Mouse (Mus musculus): ENCODE data around the gene Vars2. TPM values are rescaled to one million over a fixed set of nuclear protein-coding genes. Genes with fewer than 3 reads are reported as not detected.

The Vars2 gene
- polyA plus RNA-seq, 1 experiment from 2014 or later = 25.4 TPM

DNA sequence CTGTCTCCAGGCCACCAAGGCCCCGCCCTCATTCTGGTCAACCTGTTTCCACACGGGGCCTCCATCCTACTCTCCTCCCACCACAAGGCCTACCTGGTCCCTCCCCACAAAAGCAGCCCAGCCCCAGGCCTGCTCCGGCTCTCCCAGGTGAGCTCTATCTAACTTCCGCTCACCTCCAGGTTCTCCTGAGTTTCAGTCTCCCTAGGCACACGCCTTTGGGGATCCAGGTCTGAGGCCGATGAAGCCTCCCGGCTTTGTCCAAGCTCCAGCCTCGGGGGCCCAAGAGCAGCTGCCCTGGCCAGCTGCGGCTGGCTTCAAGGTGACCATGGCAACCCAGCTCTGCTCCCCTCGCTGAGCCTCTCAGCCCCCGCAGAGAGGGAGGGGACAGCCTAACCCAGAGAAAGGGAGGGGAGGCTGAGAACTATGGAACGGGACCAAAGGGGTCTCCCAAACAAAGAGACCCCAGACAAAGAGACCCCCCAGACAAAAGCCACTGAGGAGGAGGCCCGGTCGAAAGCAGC, 36.4 kb upstream of the Vars2 start:
- peak overlapping the region; percentile 48 for H3K9ac ChIP-seq (ENCODE audit: low read length)
- WGBS = 4% methylated on average over 14 of the region's 14 CpGs

GRCm38 (mm10) chr17:35703065-35703464, 35.7 kb upstream of the Vars2 start:
- H3K36me3 ChIP-seq (ENCODE audit: control insufficient read depth, insufficient read depth, low read length) = no peaks in the 10 kb centered on the region
- no peaks in the 10 kb centered on the region for H3K9me3 ChIP-seq (ENCODE audit: control insufficient read depth, low read length)
- no peak for ATAC-seq (ENCODE audit: low read depth)
- no peak overlapping the region for H3K27ac ChIP-seq (ENCODE audit: low read length)
- H3K27me3 ChIP-seq (ENCODE audit: control insufficient read depth, insufficient read depth, low read depth, low read length) = no peaks in the 10 kb centered on the region
- 0 out of 2 replicates have a peak overlapping the region, but pooled peaks have one; percentile 77 for H3K4me2 ChIP-seq (ENCODE audit: low read depth, low read length)
- H3K4me3 ChIP-seq (ENCODE audit: low read length) = no peak overlapping the region
- H3K9ac ChIP-seq (ENCODE audit: low read length) = no peak overlapping the region
- WGBS = 12% methylated on average over 2 of the region's 2 CpGs
- peaks cover 43% of the 10 kb centered on the region for H3K4me1 ChIP-seq (replicated peaks; ENCODE audit: control insufficient read depth, insufficient read depth, low read length)

More for the DNA sequence above, 36.4 kb upstream of the Vars2 start:
- peak overlapping the region; percentile 82 for H3K27ac ChIP-seq (ENCODE audit: low read length)
- H3K27me3 ChIP-seq (ENCODE audit: control insufficient read depth, insufficient read depth, low read depth, low read length) = no peaks in the 10 kb centered on the region
- ATAC-seq (ENCODE audit: low read depth) = no peak
- peaks cover 37% of the 10 kb centered on the region for H3K4me1 ChIP-seq (replicated peaks; ENCODE audit: control insufficient read depth, insufficient read depth, low read length)
- H3K9me3 ChIP-seq (ENCODE audit: control insufficient read depth, low read length) = no peaks in the 10 kb centered on the region
- H3K4me2 ChIP-seq (ENCODE audit: low read depth, low read length) = peak overlapping the region; percentile 54
- H3K36me3 ChIP-seq (ENCODE audit: control insufficient read depth, insufficient read depth, low read length) = no peaks in the 10 kb centered on the region
- peak overlapping the region; percentile 32 for H3K4me3 ChIP-seq (ENCODE audit: low read length)

DNA sequence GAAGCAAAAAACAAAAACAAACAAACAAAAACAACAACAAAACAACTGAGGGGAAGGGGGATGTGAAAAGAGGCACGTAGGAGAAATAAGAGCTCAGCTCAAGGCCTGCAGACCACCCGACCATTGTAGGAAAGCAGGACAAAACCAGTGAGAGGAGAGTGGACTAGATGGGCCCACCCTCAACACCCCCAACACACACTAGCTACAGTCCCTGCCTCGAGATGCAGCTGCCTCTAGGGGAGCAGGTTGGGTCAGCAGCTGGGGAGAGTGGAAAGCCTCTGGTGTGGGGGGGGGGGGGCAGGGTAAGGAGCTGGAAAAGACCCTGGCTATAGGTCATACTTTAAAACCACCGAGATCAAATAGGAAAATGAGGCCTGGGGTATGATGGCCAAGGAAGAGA, 35.2 kb upstream of the Vars2 start:
- no peaks in the 10 kb centered on the region for H3K27me3 ChIP-seq (ENCODE audit: control insufficient read depth, insufficient read depth, low read depth, low read length)
- peak overlapping the region; percentile 88 for H3K9ac ChIP-seq (ENCODE audit: low read length)
- peak overlapping the region; percentile 70 for H3K4me3 ChIP-seq (ENCODE audit: low read length)
- H3K4me1 ChIP-seq (replicated peaks; ENCODE audit: control insufficient read depth, insufficient read depth, low read length) = peaks cover 48% of the 10 kb centered on the region
- H3K36me3 ChIP-seq (ENCODE audit: control insufficient read depth, insufficient read depth, low read length) = no peaks in the 10 kb centered on the region
- peak overlapping the region; percentile 99 for H3K27ac ChIP-seq (ENCODE audit: low read length)
- 12% methylated on average over 4 of the region's 4 CpGs for WGBS
- peak overlapping the region; percentile 77 for H3K4me2 ChIP-seq (ENCODE audit: low read depth, low read length)
- H3K9me3 ChIP-seq (ENCODE audit: control insufficient read depth, low read length) = no peaks in the 10 kb centered on the region
- ATAC-seq (ENCODE audit: low read depth) = no peak

- Histone ChIP-seq H3K4me2 (ENCODE audit: low read depth, low read length) (peak overlapping the region; percentile 77), H3K4me3 (ENCODE audit: low read length) (peak overlapping the region; percentile 70), H3K9me3 (ENCODE audit: control insufficient read depth, low read length) (no peaks in the 10 kb centered on the region), H3K36me3 (ENCODE audit: control insufficient read depth, insufficient read depth, low read length) (no peaks in the 10 kb centered on the region), H3K27ac (ENCODE audit: low read length) (peak overlapping the region; percentile 99), H3K27me3 (ENCODE audit: control insufficient read depth, insufficient read depth, low read depth, low read length) (no peaks in the 10 kb centered on the region), H3K9ac (ENCODE audit: low read length) (peak overlapping the region; percentile 88), H3K4me1 (replicated peaks; ENCODE audit: control insufficient read depth, insufficient read depth, low read length) (peaks cover 54% of the 10 kb centered on the region)
- 4% methylated on average over 16 of the region's 16 CpGs for WGBS
- peak; percentile 41 for ATAC-seq (ENCODE audit: low read depth)
Measured at GRCm38 (mm10) chr17:35701978-35702461, 34.6 kb upstream of the Vars2 start.

DNA sequence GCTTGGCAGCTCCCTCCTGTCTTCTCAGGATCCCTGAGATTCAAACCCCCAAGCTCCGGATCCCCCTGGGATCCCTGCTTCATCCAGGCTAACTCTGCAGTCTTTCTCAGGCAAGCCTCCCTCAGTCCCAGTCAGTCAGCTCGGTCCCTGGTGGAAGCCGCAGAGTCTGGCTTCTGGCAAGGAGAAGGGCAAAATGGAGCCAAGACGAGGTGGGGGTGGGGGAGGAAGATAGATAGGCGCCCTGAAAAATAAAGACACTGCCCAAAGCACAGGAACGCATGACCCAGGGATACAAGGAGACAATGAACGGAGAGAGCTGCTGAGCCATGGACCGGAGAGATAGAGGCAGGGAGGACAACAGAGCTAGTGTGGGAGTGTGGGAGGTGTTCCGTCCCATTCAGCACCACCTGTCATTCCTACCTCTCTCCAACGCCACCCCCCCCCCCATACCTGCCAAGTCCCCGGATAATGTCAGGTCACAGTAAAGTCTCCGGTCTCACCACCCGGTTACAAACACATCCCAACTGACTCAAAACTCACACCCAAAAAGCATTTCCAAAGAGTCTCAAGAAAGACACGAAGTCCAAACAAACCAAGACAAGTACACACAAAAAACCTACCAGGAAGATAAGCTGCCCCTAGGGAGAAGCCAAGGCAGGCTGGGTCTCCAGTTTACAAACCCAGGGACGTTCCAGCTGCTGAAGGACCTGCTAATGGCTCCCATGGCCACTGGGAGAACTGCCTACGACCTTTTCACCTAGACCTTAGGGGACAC, 34.0 kb upstream of the Vars2 start:
- Histone ChIP-seq H3K4me1 (replicated peaks; ENCODE audit: control insufficient read depth, insufficient read depth, low read length) (peaks cover 60% of the 10 kb centered on the region), H3K27me3 (ENCODE audit: control insufficient read depth, insufficient read depth, low read depth, low read length) (no peaks in the 10 kb centered on the region), H3K9me3 (ENCODE audit: control insufficient read depth, low read length) (no peaks in the 10 kb centered on the region), H3K4me2 (ENCODE audit: low read depth, low read length) (peak overlapping the region; percentile 77), H3K4me3 (ENCODE audit: low read length) (peak overlapping the region; percentile 70), H3K36me3 (ENCODE audit: control insufficient read depth, insufficient read depth, low read length) (no peaks in the 10 kb centered on the region), H3K27ac (ENCODE audit: low read length) (peak overlapping the region; percentile 99), H3K9ac (ENCODE audit: low read length) (peak overlapping the region; percentile 88)
- WGBS = 3% methylated on average over 16 of the region's 16 CpGs
- no peak for ATAC-seq (ENCODE audit: low read depth)

DNA sequence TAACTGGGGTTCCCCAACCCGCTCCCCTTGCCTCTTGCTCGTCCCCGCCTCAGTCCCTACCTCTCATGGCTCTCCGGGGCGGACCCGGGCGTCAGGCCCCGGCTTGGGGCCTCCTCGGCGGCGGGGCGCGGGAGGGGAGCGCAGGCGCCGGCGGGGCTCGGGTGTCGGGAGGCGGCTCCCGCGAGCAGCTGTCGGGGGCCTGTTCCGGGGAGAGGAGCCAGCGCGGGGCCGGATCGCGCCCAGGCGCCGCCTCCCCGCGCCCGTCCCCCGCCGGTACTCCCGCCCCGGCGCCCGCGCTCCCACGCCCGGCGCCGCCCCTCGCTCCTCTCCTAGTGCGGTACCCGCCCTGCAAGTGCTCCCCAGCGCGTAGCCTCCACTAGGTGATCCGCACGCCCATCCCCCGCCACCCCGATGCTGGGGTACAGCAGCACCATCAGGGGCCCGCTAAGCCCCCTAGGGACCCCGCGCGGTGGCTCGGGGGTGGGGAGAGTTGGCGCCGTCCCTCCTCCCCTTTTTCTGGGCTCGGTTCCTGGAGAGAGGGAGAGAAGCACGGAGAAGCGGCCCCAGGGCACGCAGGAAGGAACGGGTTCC, 33.1 kb upstream of the Vars2 start:
- ATAC-seq (ENCODE audit: low read depth) = peak; percentile 82

DNA sequence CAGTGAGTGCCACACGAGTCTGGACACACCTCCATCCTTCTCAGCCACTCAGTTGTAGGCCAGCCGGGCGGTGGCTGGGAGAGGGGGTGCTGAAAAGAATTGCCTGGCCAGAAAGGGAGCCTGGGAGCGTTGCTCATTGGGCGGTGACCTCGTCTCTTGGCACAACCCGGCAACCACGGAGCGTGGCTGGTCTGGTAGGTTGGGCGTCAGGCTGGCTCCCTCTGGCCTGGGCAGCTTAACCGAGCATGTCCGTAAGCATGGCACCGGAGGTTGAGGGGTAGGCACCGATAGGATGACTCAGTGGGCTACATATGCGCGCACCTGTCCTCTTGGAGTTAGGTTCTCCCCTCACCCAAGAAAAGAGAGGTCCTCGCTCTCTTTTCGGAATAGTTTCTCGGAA, 32.5 kb upstream of the Vars2 start:
- Histone ChIP-seq H3K4me2 (ENCODE audit: low read depth, low read length) (peak overlapping the region; percentile 77), H3K27me3 (ENCODE audit: control insufficient read depth, insufficient read depth, low read depth, low read length) (no peaks in the 10 kb centered on the region), H3K4me1 (replicated peaks; ENCODE audit: control insufficient read depth, insufficient read depth, low read length) (peaks cover 57% of the 10 kb centered on the region), H3K9me3 (ENCODE audit: control insufficient read depth, low read length) (peaks cover 3% of the 10 kb centered on the region), H3K4me3 (ENCODE audit: low read length) (peak overlapping the region; percentile 70), H3K36me3 (ENCODE audit: control insufficient read depth, insufficient read depth, low read length) (no peaks in the 10 kb centered on the region; the same call in 1 of the 2 replicates), H3K27ac (ENCODE audit: low read length) (peak overlapping the region; percentile 99), H3K9ac (ENCODE audit: low read length) (peak overlapping the region; percentile 88)
- peak; percentile 34 for ATAC-seq (ENCODE audit: low read depth)
- WGBS = 3% methylated on average over 19 of the region's 19 CpGs

More for the DNA sequence above, 33.1 kb upstream of the Vars2 start:
- H3K4me2 ChIP-seq (ENCODE audit: low read depth, low read length) = peak overlapping the region; percentile 77
- peak overlapping the region; percentile 70 for H3K4me3 ChIP-seq (ENCODE audit: low read length)
- H3K27me3 ChIP-seq (ENCODE audit: control insufficient read depth, insufficient read depth, low read depth, low read length) = no peaks in the 10 kb centered on the region
- no peaks in the 10 kb centered on the region; the same call in 1 of the 2 replicates for H3K36me3 ChIP-seq (ENCODE audit: control insufficient read depth, insufficient read depth, low read length)
- peak overlapping the region; percentile 99 for H3K27ac ChIP-seq (ENCODE audit: low read length)
- WGBS = 1% methylated on average over 33 of the region's 66 CpGs
- H3K9me3 ChIP-seq (ENCODE audit: control insufficient read depth, low read length) = peaks cover 1% of the 10 kb centered on the region
- peaks cover 60% of the 10 kb centered on the region for H3K4me1 ChIP-seq (replicated peaks; ENCODE audit: control insufficient read depth, insufficient read depth, low read length)
- H3K9ac ChIP-seq (ENCODE audit: low read length) = peak overlapping the region; percentile 88

GRCm38 (mm10) chr17:35698501-35698883, 31.1 kb upstream of the Vars2 start:
- WGBS = 31% methylated on average over 5 of the region's 5 CpGs
- H3K4me2 ChIP-seq (ENCODE audit: low read depth, low read length) = peak overlapping the region; percentile 57
- H3K36me3 ChIP-seq (ENCODE audit: control insufficient read depth, insufficient read depth, low read length) = peaks cover 2% of the 10 kb centered on the region; the same call in 1 of the 2 replicates
- H3K9ac ChIP-seq (ENCODE audit: low read length) = peak overlapping the region; percentile 57
- H3K4me3 ChIP-seq (ENCODE audit: low read length) = peak overlapping the region; percentile 40
- H3K4me1 ChIP-seq (replicated peaks; ENCODE audit: control insufficient read depth, insufficient read depth, low read length) = peaks cover 44% of the 10 kb centered on the region
- no peak for ATAC-seq (ENCODE audit: low read depth)
- H3K27ac ChIP-seq (ENCODE audit: low read length) = peak overlapping the region; percentile 75
- no peaks in the 10 kb centered on the region for H3K27me3 ChIP-seq (ENCODE audit: control insufficient read depth, insufficient read depth, low read depth, low read length)
- H3K9me3 ChIP-seq (ENCODE audit: control insufficient read depth, low read length) = peaks cover 3% of the 10 kb centered on the region

Data from lung, embryonic 16.5 days (tissue).